ENCODE assay signal across 16 mouse cellular contexts in the genomic region with DNA sequence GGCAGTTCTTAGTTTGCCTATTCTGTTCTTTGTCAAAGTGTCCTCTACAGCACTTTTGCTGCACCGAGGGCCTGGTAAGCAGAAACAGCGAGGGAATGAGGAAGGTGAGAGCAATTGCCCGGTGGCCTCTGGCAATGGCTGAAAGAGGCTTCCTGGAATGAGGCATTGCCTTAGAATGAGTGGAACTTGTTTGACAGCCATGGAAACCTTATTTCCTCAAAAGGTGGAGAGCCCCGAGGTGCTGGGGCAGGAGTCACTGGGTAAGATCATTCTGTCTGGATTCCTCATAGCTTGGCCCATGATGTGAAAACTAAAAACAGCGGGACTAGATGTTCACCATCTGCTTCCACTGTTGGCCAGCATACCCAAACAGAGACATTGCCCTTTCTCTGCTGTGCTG.
"Had no signal": no experiment of that assay in that cellular context is flagged by ENCODE, and none has a peak within 500 bp of the region (broad histone marks: within the 10 kb centered on the region; RNA-seq: fewer than 3 reads in every experiment).

No protein-coding gene starts in this region.

- H3K4me1 ChIP-seq: neural tube, embryonic 15.5 days; stomach, embryonic 15.5 days had no signal

- H3K27ac ChIP-seq: neural tube, embryonic 13.5 days; neural tube, embryonic 15.5 days; stomach, embryonic 15.5 days; stomach, postnatal 0 days had no signal

- H3K27me3 ChIP-seq: neural tube, embryonic 13.5 days; neural tube, embryonic 15.5 days; stomach, embryonic 15.5 days had no signal

- H3K4me3 ChIP-seq: neural tube, embryonic 13.5 days; neural tube, embryonic 15.5 days; stomach, embryonic 15.5 days had no signal

- DNase-seq: retina, postnatal 1 day; right cerebral cortex, adult 18-20 months; right cerebral cortex, postnatal 14 days; right cerebral cortex, postnatal 25 days; right cerebral cortex, postnatal 4 days; spleen, adult 18-20 months; thymus, adult 18-20 months; thymus, adult 2 months; thymus, postnatal 14 days; thymus, postnatal 25 days; thymus, postnatal 36 days; thymus, postnatal 4 days had no signal

- H3K9me3 ChIP-seq: neural tube, embryonic 13.5 days; neural tube, embryonic 15.5 days; stomach, embryonic 15.5 days had no signal

- H3K36me3 ChIP-seq: neural tube, embryonic 13.5 days; neural tube, embryonic 15.5 days; stomach, embryonic 15.5 days had no signal
